Mouse (Mus musculus) ES-Bruce4 (cell line): ENCODE measurements around the gene Ccdc85c. TPM values are rescaled to one million over a fixed set of nuclear protein-coding genes. Genes with fewer than 3 reads are reported as not detected.

Source experiments
- H3K27ac ChIP-seq: 2 replicates; pipeline ENCODE4 v1.5.1; 2012; ENCODE audit warnings: low read length, inconsistent platforms; ENCODE audit not compliant: insufficient read depth
- H3K27me3 ChIP-seq: 2 replicates; pipeline ENCODE4 v1.6.1; 2012; ENCODE audit warnings: mild to moderate bottlenecking, low read length, inconsistent platforms; ENCODE audit not compliant: control insufficient read depth, poor library complexity, insufficient read depth, severe bottlenecking
- H3K36me3 ChIP-seq: 2 replicates; pipeline ENCODE4 v1.6.1; 2012; ENCODE audit warnings: inconsistent platforms, mild to moderate bottlenecking, low read length, moderate library complexity; ENCODE audit not compliant: control insufficient read depth, poor library complexity, insufficient read depth, severe bottlenecking
- H3K4me1 ChIP-seq: one replicate; pipeline ENCODE4 v1.8.1; 2011; ENCODE audit warnings: low read length; ENCODE audit not compliant: control insufficient read depth, insufficient read depth
- H3K4me3 ChIP-seq: 2 replicates; pipeline ENCODE4 v1.5.1; 2011; ENCODE audit warnings: low read depth, mild to moderate bottlenecking, low read length
- H3K9ac ChIP-seq: 2 replicates; pipeline ENCODE4 v1.6.1; 2012; ENCODE audit warnings: low read depth, mild to moderate bottlenecking, inconsistent platforms; ENCODE audit not compliant: poor library complexity, severe bottlenecking
- H3K9me3 ChIP-seq: replicated peaks from 2 replicates; pipeline ENCODE4 v1.6.1; 2012; ENCODE audit warnings: mild to moderate bottlenecking, low read length, inconsistent platforms; ENCODE audit not compliant: control insufficient read depth, poor library complexity, insufficient read depth, severe bottlenecking
- CTCF ChIP-seq: IDR thresholded peaks from one replicate; pipeline ENCODE4 v1.8.1; 2011; ENCODE audit warnings: low read depth, low read length
- EP300 ChIP-seq: IDR thresholded peaks from 2 replicates; pipeline ENCODE4 v1.6.1; 2011; ENCODE audit warnings: low read depth, low read length; ENCODE audit not compliant: insufficient read depth
- POLR2A ChIP-seq: IDR thresholded peaks from one replicate; pipeline ENCODE4 v1.8.1; 2011; ENCODE audit warnings: low read length; ENCODE audit not compliant: insufficient read depth
- polyA plus RNA-seq: library from polyadenylated mRNA; stranded (reverse); fragments of >200 nt; gene quantifications from 2 replicates; pipeline ENCODE4 v1.2.4, GENCODE M21; 2011; ENCODE audit warnings: low read depth; ENCODE audit not compliant: missing spikeins, insufficient read depth, insufficient read length

The Ccdc85c gene
- polyA plus RNA-seq, 1 experiment: 21.0 TPM

- H3K9ac ChIP-seq: no peak overlapping the region
- H3K27ac ChIP-seq: no peak overlapping the region
- no peaks in the 10 kb centered on the region for H3K4me1 ChIP-seq
Measured at GRCm38 (mm10) chr12:108223357-108223756, 51.9 kb downstream of the Ccdc85c start.

GRCm38 (mm10) chr12:108221712-108222111 lies 53.5 kb downstream of the Ccdc85c start:
- Histone ChIP-seq H3K27ac (no peak overlapping the region), H3K9me3 (no peaks in the 10 kb centered on the region), H3K4me3 (no peak overlapping the region), H3K9ac (no peak overlapping the region), H3K27me3 (no peaks in the 10 kb centered on the region), H3K36me3 (no peaks in the 10 kb centered on the region), H3K4me1 (no peaks in the 10 kb centered on the region)
- TF ChIP-seq POLR2A (no peak), CTCF (no peak), EP300 (no peak)

More at GRCm38 (mm10) chr12:108223357-108223756, 51.9 kb downstream of the Ccdc85c start:
- Histone ChIP-seq H3K9me3 (no peaks in the 10 kb centered on the region), H3K4me3 (no peak overlapping the region), H3K27me3 (no peaks in the 10 kb centered on the region), H3K36me3 (no peaks in the 10 kb centered on the region)
- TF ChIP-seq POLR2A (no peak), CTCF (no peak), EP300 (no peak)

GRCm38 (mm10) chr12:108221206-108221605 lies 54.0 kb downstream of the Ccdc85c start:
- TF ChIP-seq CTCF (no peak), POLR2A (no peak), EP300 (no peak)
- Histone ChIP-seq H3K27me3 (no peaks in the 10 kb centered on the region), H3K27ac (no peak overlapping the region), H3K9ac (no peak overlapping the region), H3K9me3 (no peaks in the 10 kb centered on the region), H3K4me3 (no peak overlapping the region), H3K4me1 (no peaks in the 10 kb centered on the region), H3K36me3 (no peaks in the 10 kb centered on the region)

GRCm38 (mm10) chr12:108220621-108221020 lies 54.6 kb downstream of the Ccdc85c start:
- H3K9me3 ChIP-seq: no peaks in the 10 kb centered on the region
- H3K9ac ChIP-seq: no peak overlapping the region
- no peaks in the 10 kb centered on the region for H3K36me3 ChIP-seq
- no peaks in the 10 kb centered on the region for H3K27me3 ChIP-seq
- H3K4me1 ChIP-seq: no peaks in the 10 kb centered on the region
- H3K4me3 ChIP-seq: no peak overlapping the region
- H3K27ac ChIP-seq: no peak overlapping the region
- TF ChIP-seq POLR2A (no peak), EP300 (no peak), CTCF (no peak)

- Histone ChIP-seq H3K4me3 (no peak overlapping the region), H3K27ac (no peak overlapping the region), H3K9ac (no peak overlapping the region), H3K9me3 (no peaks in the 10 kb centered on the region), H3K36me3 (no peaks in the 10 kb centered on the region), H3K4me1 (no peaks in the 10 kb centered on the region), H3K27me3 (no peaks in the 10 kb centered on the region)
- no peak for TF ChIP-seq CTCF
- TF ChIP-seq POLR2A: no peak
- TF ChIP-seq EP300: no peak
Measured at GRCm38 (mm10) chr12:108219825-108220616, 55.2 kb downstream of the Ccdc85c start.

- Histone ChIP-seq H3K27me3 (no peaks in the 10 kb centered on the region), H3K36me3 (no peaks in the 10 kb centered on the region), H3K4me1 (no peaks in the 10 kb centered on the region), H3K9ac (no peak overlapping the region), H3K27ac (no peak overlapping the region), H3K4me3 (no peak overlapping the region), H3K9me3 (no peaks in the 10 kb centered on the region)
- TF ChIP-seq EP300: no peak
- TF ChIP-seq CTCF: no peak
- no peak for TF ChIP-seq POLR2A
Measured at GRCm38 (mm10) chr12:108219163-108219562, 56.1 kb downstream of the Ccdc85c start.
